Mouse (Mus musculus) ES-Bruce4 (cell line): ENCODE measurements around the gene Wscd2. TPM values are rescaled to one million over a fixed set of nuclear protein-coding genes. Genes with fewer than 3 reads are reported as not detected.

Experiments
- H3K27ac ChIP-seq: 2 replicates; pipeline ENCODE4 v1.5.1; 2012; ENCODE audit warnings: low read length, inconsistent platforms; ENCODE audit not compliant: insufficient read depth
- H3K27me3 ChIP-seq: 2 replicates; pipeline ENCODE4 v1.6.1; 2012; ENCODE audit warnings: mild to moderate bottlenecking, low read length, inconsistent platforms; ENCODE audit not compliant: control insufficient read depth, poor library complexity, insufficient read depth, severe bottlenecking
- H3K36me3 ChIP-seq: 2 replicates; pipeline ENCODE4 v1.6.1; 2012; ENCODE audit warnings: inconsistent platforms, mild to moderate bottlenecking, low read length, moderate library complexity; ENCODE audit not compliant: control insufficient read depth, poor library complexity, insufficient read depth, severe bottlenecking
- H3K4me1 ChIP-seq: one replicate; pipeline ENCODE4 v1.8.1; 2011; ENCODE audit warnings: low read length; ENCODE audit not compliant: control insufficient read depth, insufficient read depth
- H3K4me3 ChIP-seq: 2 replicates; pipeline ENCODE4 v1.5.1; 2011; ENCODE audit warnings: low read depth, mild to moderate bottlenecking, low read length
- H3K9ac ChIP-seq: 2 replicates; pipeline ENCODE4 v1.6.1; 2012; ENCODE audit warnings: low read depth, mild to moderate bottlenecking, inconsistent platforms; ENCODE audit not compliant: poor library complexity, severe bottlenecking
- H3K9me3 ChIP-seq: replicated peaks from 2 replicates; pipeline ENCODE4 v1.6.1; 2012; ENCODE audit warnings: mild to moderate bottlenecking, low read length, inconsistent platforms; ENCODE audit not compliant: control insufficient read depth, poor library complexity, insufficient read depth, severe bottlenecking
- CTCF ChIP-seq: IDR thresholded peaks from one replicate; pipeline ENCODE4 v1.8.1; 2011; ENCODE audit warnings: low read depth, low read length
- EP300 ChIP-seq: IDR thresholded peaks from 2 replicates; pipeline ENCODE4 v1.6.1; 2011; ENCODE audit warnings: low read depth, low read length; ENCODE audit not compliant: insufficient read depth
- POLR2A ChIP-seq: IDR thresholded peaks from one replicate; pipeline ENCODE4 v1.8.1; 2011; ENCODE audit warnings: low read length; ENCODE audit not compliant: insufficient read depth
- polyA plus RNA-seq: library from polyadenylated mRNA; stranded (reverse); fragments of >200 nt; gene quantifications from 2 replicates; pipeline ENCODE4 v1.2.4, GENCODE M21; 2011; ENCODE audit warnings: low read depth; ENCODE audit not compliant: missing spikeins, insufficient read depth, insufficient read length

Gene Wscd2
- polyA plus RNA-seq, 1 experiment = 2.3 TPM

DNA sequence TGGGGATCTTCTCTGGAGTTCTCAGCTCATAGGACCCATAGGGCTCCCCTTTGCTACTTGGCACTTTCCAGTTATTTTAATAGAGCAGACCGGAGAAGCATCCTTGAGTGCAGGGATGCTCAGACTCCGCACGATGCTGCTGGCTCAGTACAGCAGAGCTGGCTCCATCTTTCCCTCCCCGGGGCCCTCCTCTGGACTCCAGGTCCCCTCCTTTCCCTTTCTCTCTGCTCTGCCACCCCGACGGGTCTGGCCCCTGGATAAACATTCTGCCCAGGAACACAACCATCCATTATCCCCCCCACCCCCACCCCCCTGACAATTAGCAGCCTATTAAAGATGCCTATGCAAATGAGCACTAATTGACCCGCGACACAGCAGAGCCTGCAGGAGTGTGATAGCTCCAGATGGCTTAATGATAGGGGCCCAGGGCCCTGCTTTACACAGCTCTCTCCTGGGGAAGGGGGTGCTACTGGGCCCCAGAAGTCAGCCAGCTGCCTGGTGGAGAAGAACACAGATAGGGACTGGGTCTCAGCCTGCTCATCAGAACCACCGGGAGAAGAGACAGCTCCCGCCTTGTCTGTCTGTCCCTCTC is 52.8 kb downstream of the Wscd2 start:
- Histone ChIP-seq H3K4me1 (peaks cover 8% of the 10 kb centered on the region), H3K4me3 (no peak overlapping the region), H3K36me3 (no peaks in the 10 kb centered on the region), H3K27ac (no peak overlapping the region), H3K9me3 (no peaks in the 10 kb centered on the region), H3K9ac (no peak overlapping the region), H3K27me3 (no peaks in the 10 kb centered on the region)
- TF ChIP-seq CTCF (no peak), POLR2A (no peak), EP300 (no peak)

DNA sequence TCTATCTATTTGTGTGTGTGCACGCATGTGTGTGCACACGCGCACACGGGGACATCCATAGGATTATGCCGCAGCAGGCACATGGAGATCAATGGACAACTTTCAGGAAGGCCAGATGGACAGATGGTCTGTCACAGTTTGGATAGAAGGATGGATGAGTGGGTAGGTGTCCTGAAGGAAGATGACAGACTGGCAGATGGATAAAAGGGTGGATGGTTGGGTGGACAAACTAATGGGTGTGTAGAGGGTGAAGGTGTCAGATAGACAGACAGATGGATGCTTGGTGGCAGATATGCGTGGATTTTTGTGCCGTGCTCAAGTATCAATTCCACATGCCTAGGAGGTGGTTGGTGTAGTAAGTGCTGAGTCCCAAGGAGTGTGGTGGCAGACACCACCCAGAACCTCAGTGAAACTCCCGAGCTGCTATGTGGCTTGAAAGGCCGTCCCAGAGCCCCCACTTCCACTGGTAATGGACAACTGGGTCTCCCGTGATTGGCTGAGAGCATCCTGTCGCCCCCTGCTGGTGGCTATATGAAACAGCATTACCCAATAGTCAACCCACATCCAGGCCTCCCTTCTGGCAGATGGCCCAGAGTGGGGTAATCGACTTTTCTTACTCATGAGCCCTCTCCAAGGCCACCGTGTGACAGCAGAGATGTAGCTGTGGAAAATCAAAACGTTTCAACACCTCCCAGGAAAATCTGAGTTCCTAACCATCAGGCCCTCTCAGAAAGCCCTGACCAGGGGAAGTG is 58.0 kb downstream of the Wscd2 start:
- Histone ChIP-seq H3K9ac (no peak overlapping the region), H3K4me3 (no peak overlapping the region), H3K27ac (no peak overlapping the region), H3K9me3 (no peaks in the 10 kb centered on the region), H3K4me1 (no peaks in the 10 kb centered on the region), H3K36me3 (no peaks in the 10 kb centered on the region), H3K27me3 (no peaks in the 10 kb centered on the region)
- TF ChIP-seq CTCF (peak; percentile 80), POLR2A (no peak)

DNA sequence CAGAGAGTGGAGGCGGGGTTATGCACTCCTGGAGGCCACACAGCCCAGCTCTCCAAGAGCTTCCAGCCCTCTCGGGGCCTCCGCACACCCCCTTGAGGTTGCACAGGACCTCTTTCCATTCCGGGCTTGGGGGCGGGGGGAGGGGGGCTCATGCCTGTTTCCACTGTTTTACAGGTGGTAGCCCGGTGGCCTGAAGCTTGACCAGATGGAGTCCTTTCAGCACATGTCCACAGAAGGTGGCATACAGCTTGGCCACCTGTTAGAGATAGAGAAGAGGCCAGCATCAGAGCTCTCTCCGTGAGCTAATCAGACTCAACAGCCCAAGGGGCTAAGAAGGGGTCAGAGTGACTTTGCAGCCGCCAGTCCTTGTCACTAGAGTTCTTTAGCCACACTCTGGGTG is 60.1 kb downstream of the Wscd2 start:
- Histone ChIP-seq H3K9me3 (no peaks in the 10 kb centered on the region), H3K27ac (no peak overlapping the region), H3K9ac (peak overlapping the region; percentile 12; the same call in 1 of the 2 replicates), H3K4me1 (no peaks in the 10 kb centered on the region), H3K36me3 (no peaks in the 10 kb centered on the region), H3K27me3 (no peaks in the 10 kb centered on the region), H3K4me3 (peak overlapping the region; percentile 38)
- TF ChIP-seq EP300 = no peak
- TF ChIP-seq CTCF = no peak

DNA sequence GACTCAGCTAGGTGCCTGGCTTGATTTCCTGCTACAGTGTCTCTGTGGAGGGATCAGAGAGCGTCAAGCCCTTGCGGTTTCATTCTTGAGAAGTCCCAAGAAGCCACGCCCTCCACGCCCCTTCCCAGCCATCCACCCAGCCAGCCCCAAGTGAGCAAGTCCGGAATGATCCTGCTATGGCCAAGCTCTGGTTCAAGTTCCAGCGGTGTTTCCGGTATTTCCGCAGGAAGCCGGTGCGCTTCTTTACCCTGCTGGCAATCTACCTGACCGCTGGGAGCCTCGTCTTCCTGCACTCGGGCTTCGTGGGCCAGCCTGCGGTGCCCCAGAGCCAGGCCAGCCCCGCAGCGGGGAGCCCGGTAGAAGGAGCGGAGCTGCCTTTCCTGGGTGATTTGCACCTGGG is 60.6 kb downstream of the Wscd2 start:
- Histone ChIP-seq H3K9me3 (no peaks in the 10 kb centered on the region), H3K36me3 (no peaks in the 10 kb centered on the region), H3K27me3 (no peaks in the 10 kb centered on the region), H3K9ac (peak overlapping the region; percentile 25), H3K4me1 (no peaks in the 10 kb centered on the region), H3K27ac (no peak overlapping the region), H3K4me3 (peak overlapping the region; percentile 38)
- TF ChIP-seq POLR2A (no peak), EP300 (peak; percentile 67)

DNA sequence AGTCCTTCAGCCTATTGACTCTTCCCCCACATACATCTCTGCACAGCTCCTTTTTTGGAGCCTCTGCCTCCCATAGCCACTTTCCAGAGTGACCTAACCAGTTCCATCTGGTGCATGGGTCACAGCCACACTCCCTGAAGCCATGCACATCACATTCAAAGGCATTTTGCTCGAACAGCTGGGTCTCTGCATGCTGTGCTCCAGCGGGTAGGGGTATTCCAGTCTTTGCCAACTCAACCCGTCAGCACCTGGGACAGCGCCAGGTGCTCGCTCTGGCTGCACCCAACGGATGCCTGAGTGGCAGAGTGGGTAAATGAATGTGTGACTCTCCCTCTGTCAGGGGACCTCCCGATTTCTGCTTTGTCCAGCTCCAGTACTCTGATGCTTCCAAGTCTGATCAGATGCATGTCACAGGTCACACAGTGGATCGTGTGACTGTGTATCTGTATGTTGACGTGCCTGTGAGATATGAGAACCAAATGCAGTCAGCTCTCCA is 63.3 kb downstream of the Wscd2 start:
- no peaks in the 10 kb centered on the region for H3K36me3 ChIP-seq
- H3K4me1 ChIP-seq = no peaks in the 10 kb centered on the region
- no peak overlapping the region for H3K4me3 ChIP-seq
- H3K9me3 ChIP-seq = no peaks in the 10 kb centered on the region
- TF ChIP-seq CTCF (no peak), POLR2A (no peak), EP300 (no peak)
- H3K9ac ChIP-seq = no peak overlapping the region
- H3K27ac ChIP-seq = no peak overlapping the region
- H3K27me3 ChIP-seq = no peaks in the 10 kb centered on the region

DNA sequence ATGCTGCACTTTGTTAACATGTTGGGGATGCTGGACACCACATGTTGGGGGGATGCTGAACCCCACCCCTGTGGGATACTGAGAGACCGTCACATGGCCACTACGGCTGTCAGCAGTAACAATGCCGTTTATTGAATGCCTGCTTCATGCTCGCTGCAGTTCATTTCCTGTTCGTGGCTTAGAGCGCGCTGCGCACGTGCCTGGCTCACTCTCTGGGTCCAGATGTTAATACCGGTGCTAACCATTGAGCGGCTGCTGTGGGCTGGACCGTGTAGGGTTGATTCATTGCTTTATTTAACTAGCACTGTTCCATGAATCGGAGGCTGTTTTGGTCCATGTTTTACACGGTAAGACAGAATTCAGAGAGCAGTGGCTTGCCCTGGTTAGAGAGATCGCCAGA is 64.0 kb downstream of the Wscd2 start:
- H3K4me3 ChIP-seq = no peak overlapping the region
- H3K27me3 ChIP-seq = no peaks in the 10 kb centered on the region
- no peaks in the 10 kb centered on the region for H3K36me3 ChIP-seq
- no peak overlapping the region for H3K27ac ChIP-seq
- H3K9me3 ChIP-seq = no peaks in the 10 kb centered on the region
- no peak overlapping the region for H3K9ac ChIP-seq
- H3K4me1 ChIP-seq = no peaks in the 10 kb centered on the region
- TF ChIP-seq EP300 (no peak), POLR2A (no peak), CTCF (no peak)
